Mouse (Mus musculus) heart, embryonic 11.5 days (tissue): ENCODE data around the gene Ugt3a2. TPM values are rescaled to one million over a fixed set of nuclear protein-coding genes. Genes with fewer than 3 reads are reported as not detected.

ENCODE experiments used
- ATAC-seq: fragments of 200-750 bp; cut with Nextera tagmentation; replicated peaks from 2 replicates; pipeline ENCODE4 v1.8.0; 2017; ENCODE audit warnings: moderate library complexity; ENCODE audit not compliant: insufficient number of reproducible peaks, low FRiP score, low TSS enrichment
- H3K27ac ChIP-seq: fragments of 300-500 bp; sonication (generic); 2 replicates; pipeline ENCODE4 v1.5.1; 2014; ENCODE audit warnings: mild to moderate bottlenecking, low read depth, low read length
- H3K27me3 ChIP-seq: fragments of 300-500 bp; sonication (generic); 2 replicates; pipeline ENCODE4 v1.6.1; 2014; ENCODE audit warnings: mild to moderate bottlenecking, low read length, mixed read lengths; ENCODE audit not compliant: control insufficient read depth, insufficient read depth
- H3K36me3 ChIP-seq: fragments of 300-500 bp; sonication (generic); 2 replicates; pipeline ENCODE4 v1.6.1; 2014; ENCODE audit warnings: mild to moderate bottlenecking, low read length, moderate library complexity, mixed read lengths; ENCODE audit not compliant: control insufficient read depth, insufficient read depth
- H3K4me1 ChIP-seq: fragments of 300-500 bp; sonication (generic); 2 replicates; pipeline ENCODE4 v1.6.1; 2014; ENCODE audit warnings: low read length; ENCODE audit not compliant: control insufficient read depth, insufficient read depth
- H3K4me2 ChIP-seq: fragments of 300-500 bp; sonication (generic); 2 replicates; pipeline ENCODE4 v1.6.1; 2014; ENCODE audit warnings: mild to moderate bottlenecking, moderate library complexity
- H3K4me3 ChIP-seq: fragments of 300-500 bp; sonication (generic); 2 replicates; pipeline ENCODE4 v1.5.1; 2014; ENCODE audit warnings: low read depth, low read length
- H3K9ac ChIP-seq: fragments of 300-500 bp; sonication (generic); 2 replicates; pipeline ENCODE4 v1.6.1; 2014; ENCODE audit warnings: mild to moderate bottlenecking, low read depth, low read length, moderate library complexity
- H3K9me3 ChIP-seq: fragments of 300-500 bp; sonication (generic); replicated peaks from 2 replicates; pipeline ENCODE4 v1.6.1; 2016; ENCODE audit warnings: low read length; ENCODE audit not compliant: control insufficient read depth
- WGBS: fragments of 180-500 bp; shearing (Covaris S2); extraction: QIAGEN DNeasy Blood & Tissue Kit; methylation state at CpG from one replicate; pipeline ENCODE4 v1.1.7; 2014; ENCODE audit not compliant: insufficient replicate concordance; 5-methylcytosine and 5-hydroxymethylcytosine counted together
- polyA plus RNA-seq: library from polyadenylated mRNA; unstranded; fragments of >200 nt; fragmentation: Nextera tagmentation; extraction: Ambion mirVana; gene quantifications from 2 replicates; pipeline ENCODE4 v1.2.1, GENCODE M21; 2014

Ugt3a2 gene
- polyA plus RNA-seq, 1 experiment from 2014 or later: not detected

- H3K9ac ChIP-seq: no peak overlapping the region
- no peak overlapping the region for H3K27ac ChIP-seq
- H3K4me3 ChIP-seq: no peak overlapping the region
- 87% methylated on average over 7 of the region's 7 CpGs for WGBS
- no peaks in the 10 kb centered on the region for H3K36me3 ChIP-seq
- no peak for ATAC-seq
- no peak overlapping the region for H3K4me2 ChIP-seq
- no peaks in the 10 kb centered on the region for H3K9me3 ChIP-seq
- no peaks in the 10 kb centered on the region for H3K4me1 ChIP-seq
- no peaks in the 10 kb centered on the region for H3K27me3 ChIP-seq
These were observed 40.9 kb downstream of the Ugt3a2 start for GRCm38 (mm10) chr15:9376281-9376680.

GRCm38 (mm10) chr15:9409475-9409874, 74.1 kb downstream of the Ugt3a2 start:
- no peak overlapping the region for H3K4me3 ChIP-seq
- H3K4me2 ChIP-seq: no peak overlapping the region
- H3K9me3 ChIP-seq: no peaks in the 10 kb centered on the region
- no peak overlapping the region for H3K9ac ChIP-seq
- H3K4me1 ChIP-seq: no peaks in the 10 kb centered on the region
- WGBS: 74% methylated on average over 3 of the region's 3 CpGs
- no peaks in the 10 kb centered on the region for H3K27me3 ChIP-seq
- ATAC-seq: no peak
- H3K36me3 ChIP-seq: no peaks in the 10 kb centered on the region
- no peak overlapping the region for H3K27ac ChIP-seq

Other genes starting within 250 kb of the Ugt3a2 start
- gene Lmbrd2, start 195.0 kb upstream of the Ugt3a2 start, polyA plus RNA-seq: 3.4 and 4.3 TPM in 2 replicates
- gene Skp2, start 180.1 kb upstream of the Ugt3a2 start, polyA plus RNA-seq: 53.3 and 55.0 TPM in 2 replicates
- not detected in 2 replicates for gene Ugt3a1, start 58.7 kb upstream of the Ugt3a2 start, polyA plus RNA-seq
- 0.23 TPM in 1 of 2 replicates, not detected in the other for gene Capsl, start 100.5 kb downstream of the Ugt3a2 start, polyA plus RNA-seq
- gene Il7r, start 194.6 kb downstream of the Ugt3a2 start, polyA plus RNA-seq: 0.16 and 0.55 TPM in 2 replicates